Mouse (Mus musculus) forebrain, embryonic 10.5 days (tissue): ENCODE measurements at regions not wholly inside any gene's neighbourhood (a gene's known extent, or its start where the extent isn't known, plus 50 kb on each side); places are given as distances from the start of the nearest gene placed in this dataset.
A peak's percentile ranks its signal among the peaks of the same experiment; 100 is the strongest.
"Not testable (repeated sequence)": the region's sequence is repeated elsewhere in the genome, so short reads cannot be mapped to it uniquely, and the experiment has no call there.

Experiments used
- DNase-seq: peaks from one replicate; pipeline ENCODE4 v3.0.0-alpha.2; 2017; ENCODE audit warnings: low spot score; ENCODE audit errors: extremely low spot score
- H3K27ac ChIP-seq: fragments of 300-500 bp; sonication (generic); 2 replicates; pipeline ENCODE4 v1.5.1; 2016; ENCODE audit warnings: mild to moderate bottlenecking
- H3K27me3 ChIP-seq: fragments of 300-500 bp; sonication (generic); 2 replicates; pipeline ENCODE4 v1.6.1; 2016; ENCODE audit warnings: mild to moderate bottlenecking; ENCODE audit not compliant: poor library complexity, severe bottlenecking
- H3K36me3 ChIP-seq: fragments of 300-500 bp; sonication (generic); replicated peaks from 2 replicates; pipeline ENCODE4 v1.6.1; 2016; ENCODE audit warnings: mild to moderate bottlenecking, moderate library complexity
- H3K4me1 ChIP-seq: fragments of 300-500 bp; sonication (generic); 2 replicates; pipeline ENCODE4 v1.6.1; 2016
- H3K4me3 ChIP-seq: fragments of 300-500 bp; sonication (generic); 2 replicates; pipeline ENCODE4 v1.5.1; 2016; ENCODE audit warnings: mild to moderate bottlenecking, moderate library complexity
- H3K9me3 ChIP-seq: fragments of 300-500 bp; sonication (generic); 2 replicates; pipeline ENCODE4 v1.6.1; 2016; ENCODE audit warnings: mild to moderate bottlenecking, moderate library complexity
- WGBS: fragments of 180-500 bp; shearing (Covaris S2); methylation state at CpG from one replicate; pipeline ENCODE4 v1.1.7; 2016; 5-methylcytosine and 5-hydroxymethylcytosine counted together

DNA sequence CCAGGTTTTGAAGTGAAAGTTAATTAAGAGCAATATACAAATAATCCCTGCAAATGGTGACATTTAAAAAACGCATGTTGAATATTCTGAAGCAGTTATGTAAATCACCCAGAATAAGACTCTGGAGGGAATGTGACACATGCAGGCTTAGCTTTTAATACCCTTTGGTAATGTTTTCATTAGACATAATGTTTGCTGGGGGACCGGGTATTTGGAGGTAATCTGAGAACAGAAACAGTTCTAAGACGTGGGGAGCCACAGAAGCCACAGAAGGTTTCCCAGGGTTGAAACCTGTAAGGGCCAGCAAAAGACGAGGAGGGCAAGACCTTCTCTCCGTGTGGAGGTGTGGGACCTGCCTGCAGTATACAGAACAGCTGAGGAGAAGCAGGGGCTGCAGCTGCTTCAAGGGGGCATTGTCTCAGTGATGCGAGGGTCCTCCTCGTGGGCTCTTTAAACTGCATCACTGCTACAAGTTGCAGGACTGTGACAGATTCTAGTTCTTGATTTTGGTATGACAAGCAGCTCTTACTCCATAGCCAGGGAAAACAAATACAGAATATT, 184.9 kb downstream of the Brms1l start:
- Histone ChIP-seq H3K4me1 (peaks cover 35% of the 10 kb centered on the region), H3K27ac (peak overlapping the region; percentile 67; the same call in 1 of the 2 replicates), H3K36me3 (no peaks in the 10 kb centered on the region), H3K4me3 (no peak overlapping the region), H3K27me3 (peaks cover 22% of the 10 kb centered on the region; the same call in 1 of the 2 replicates), H3K9me3 (no peaks in the 10 kb centered on the region)
- WGBS, result 17% methylated on average over 7 of the region's 7 CpGs
- peak; percentile 29 for DNase-seq

- 10% methylated on average over 1 of the region's 1 CpGs for WGBS
- Histone ChIP-seq H3K4me3 (no peak overlapping the region), H3K4me1 (peaks cover 35% of the 10 kb centered on the region), H3K9me3 (no peaks in the 10 kb centered on the region), H3K36me3 (no peaks in the 10 kb centered on the region), H3K27ac (no peak overlapping the region), H3K27me3 (peaks cover 22% of the 10 kb centered on the region; the same call in 1 of the 2 replicates)
- no peak for DNase-seq
These were observed 184.4 kb downstream of the Brms1l start for GRCm38 (mm10) chr12:56020547-56020946.

GRCm38 (mm10) chr12:56009976-56010375, 173.9 kb downstream of the Brms1l start:
- H3K27ac ChIP-seq, result no peak overlapping the region
- WGBS, result 72% methylated on average over 4 of the region's 4 CpGs
- peaks cover 81% of the 10 kb centered on the region for H3K27me3 ChIP-seq
- no peaks in the 10 kb centered on the region for H3K36me3 ChIP-seq
- H3K9me3 ChIP-seq, result no peaks in the 10 kb centered on the region
- DNase-seq, result no peak
- H3K4me3 ChIP-seq, result no peak overlapping the region
- H3K4me1 ChIP-seq, result peaks cover 13% of the 10 kb centered on the region

DNA sequence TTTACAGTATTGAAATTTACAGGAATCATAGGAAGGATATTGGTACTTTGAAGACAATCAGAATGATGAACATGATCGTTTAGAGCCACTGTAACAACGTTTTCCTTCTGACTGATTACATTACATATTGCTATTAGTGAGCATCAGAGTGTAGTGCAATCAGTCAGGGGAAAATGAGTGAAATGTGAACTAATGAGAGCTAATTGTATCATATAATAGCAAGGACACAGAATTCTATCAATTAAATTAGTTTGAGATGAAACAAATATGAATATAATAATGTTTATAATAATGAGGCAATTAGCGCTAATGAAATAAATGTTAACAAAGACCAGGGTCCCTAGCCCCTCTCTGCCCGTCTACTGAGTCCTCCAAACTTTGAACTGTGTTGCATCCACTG, 169.7 kb downstream of the Brms1l start:
- 72% methylated on average over 4 of the region's 4 CpGs for WGBS
- Histone ChIP-seq H3K27ac (no peak overlapping the region), H3K9me3 (no peaks in the 10 kb centered on the region), H3K4me3 (no peak overlapping the region), H3K4me1 (peaks cover 31% of the 10 kb centered on the region), H3K36me3 (no peaks in the 10 kb centered on the region), H3K27me3 (peaks cover 84% of the 10 kb centered on the region)
- no peak for DNase-seq

DNA sequence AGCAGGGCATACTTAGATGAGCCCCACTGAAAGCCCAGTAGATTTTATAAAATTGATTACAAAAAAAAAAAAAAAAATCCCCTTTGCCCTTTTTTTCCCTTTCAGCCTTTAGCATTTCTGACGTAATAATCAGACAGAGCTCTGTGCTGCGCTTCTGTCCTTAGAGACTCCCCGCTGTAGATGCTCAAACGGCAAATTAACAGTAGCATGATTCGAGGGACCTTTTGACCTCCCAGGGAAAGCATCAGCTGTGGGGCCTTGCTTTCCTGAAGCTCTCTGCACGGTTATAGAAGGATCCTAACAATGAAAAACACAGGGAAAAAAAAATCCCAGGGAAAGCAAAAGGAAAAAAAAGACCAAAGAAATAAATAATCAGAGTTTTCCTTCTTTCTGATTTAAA, 169.2 kb downstream of the Brms1l start:
- H3K27ac ChIP-seq, result no peak overlapping the region
- no peaks in the 10 kb centered on the region for H3K9me3 ChIP-seq
- no peak for DNase-seq
- H3K4me1 ChIP-seq, result peaks cover 31% of the 10 kb centered on the region
- peaks cover 84% of the 10 kb centered on the region for H3K27me3 ChIP-seq
- H3K36me3 ChIP-seq, result no peaks in the 10 kb centered on the region
- WGBS, result 10% methylated on average over 6 of the region's 6 CpGs
- H3K4me3 ChIP-seq, result no peak overlapping the region

DNA sequence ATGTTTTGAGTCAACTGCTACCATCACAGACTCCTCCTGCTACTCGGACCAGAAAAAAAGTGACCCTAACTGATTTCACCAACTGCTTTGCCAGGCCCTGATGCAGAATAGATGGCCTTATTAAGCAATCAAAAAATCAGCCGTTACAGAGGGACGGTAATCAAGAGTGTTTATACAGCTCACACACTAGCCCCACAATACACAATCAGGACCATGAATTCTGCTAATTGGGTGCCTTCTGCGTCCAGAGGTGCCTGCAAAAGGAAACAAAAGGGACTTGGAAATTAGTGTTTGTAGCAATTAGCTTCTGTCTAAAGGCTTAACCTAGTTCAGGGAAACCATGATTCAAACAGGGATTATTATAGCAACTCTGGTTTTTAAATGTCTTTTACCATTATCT, 168.4 kb downstream of the Brms1l start:
- Histone ChIP-seq H3K27ac (no peak overlapping the region), H3K36me3 (no peaks in the 10 kb centered on the region), H3K27me3 (peaks cover 84% of the 10 kb centered on the region), H3K9me3 (no peaks in the 10 kb centered on the region), H3K4me3 (no peak overlapping the region), H3K4me1 (peaks cover 31% of the 10 kb centered on the region)
- DNase-seq, result peak; percentile 27
- 12% methylated on average over 4 of the region's 4 CpGs for WGBS

- no peak for DNase-seq
- Histone ChIP-seq H3K36me3 (no peaks in the 10 kb centered on the region), H3K4me3 (no peak overlapping the region), H3K27me3 (peaks cover 83% of the 10 kb centered on the region), H3K27ac (no peak overlapping the region), H3K9me3 (no peaks in the 10 kb centered on the region), H3K4me1 (peaks cover 31% of the 10 kb centered on the region)
- 82% methylated on average over 8 of the region's 8 CpGs for WGBS
These were observed 167.4 kb downstream of the Brms1l start for GRCm38 (mm10) chr12:56003561-56003960.

DNA sequence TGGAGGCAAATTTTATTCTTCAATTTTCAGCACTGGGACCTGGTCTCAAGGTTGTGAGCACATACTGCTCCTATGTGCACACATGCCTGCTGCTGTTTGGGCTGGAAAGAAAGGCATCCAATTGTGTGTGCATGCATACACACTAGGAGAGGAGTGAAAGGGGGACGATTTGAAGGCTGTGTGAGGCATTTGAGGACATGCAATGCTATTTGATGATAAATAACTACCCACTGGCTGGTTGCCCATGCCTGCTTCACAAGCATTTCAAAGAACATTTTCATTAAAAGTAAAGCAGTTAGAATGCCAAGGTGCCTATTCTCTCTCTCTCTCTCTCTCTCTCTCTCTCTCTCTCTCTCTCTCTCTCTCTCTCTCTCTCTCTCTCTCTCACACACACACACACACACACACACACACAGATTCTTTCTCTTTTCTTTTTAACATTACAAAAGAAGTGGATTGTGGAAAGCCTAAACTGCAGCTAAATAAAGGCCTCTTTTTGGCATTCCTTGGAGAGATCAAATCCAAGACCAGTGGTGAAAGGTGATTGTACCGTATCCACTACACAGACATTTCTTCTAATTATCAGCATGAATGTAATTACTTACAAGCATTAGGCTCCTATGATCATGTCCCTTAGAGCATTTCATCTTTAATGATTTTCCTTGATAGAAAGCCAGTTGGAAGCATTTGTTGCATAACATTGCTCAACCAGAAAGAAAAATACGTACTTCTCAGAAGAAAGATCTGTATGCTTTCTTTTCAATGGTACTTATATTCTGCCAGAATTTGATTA, 160.7 kb downstream of the Brms1l start:
- no peaks in the 10 kb centered on the region for H3K9me3 ChIP-seq
- H3K27ac ChIP-seq, result no peak overlapping the region
- no peak overlapping the region for H3K4me3 ChIP-seq
- no peaks in the 10 kb centered on the region for H3K4me1 ChIP-seq
- peaks cover 62% of the 10 kb centered on the region for H3K27me3 ChIP-seq
- no peaks in the 10 kb centered on the region for H3K36me3 ChIP-seq
- 76% methylated on average over 3 of the region's 3 CpGs for WGBS
- DNase-seq, result no peak

GRCm38 (mm10) chr12:55983565-55984351, 147.6 kb downstream of the Brms1l start:
- Histone ChIP-seq H3K27ac (no peak overlapping the region), H3K4me1 (peaks cover 20% of the 10 kb centered on the region), H3K27me3 (peaks cover 58% of the 10 kb centered on the region), H3K36me3 (no peaks in the 10 kb centered on the region), H3K4me3 (no peak overlapping the region), H3K9me3 (no peaks in the 10 kb centered on the region)
- no peak for DNase-seq
- WGBS, result 57% methylated on average over 11 of the region's 11 CpGs

- no peaks in the 10 kb centered on the region for H3K9me3 ChIP-seq
- no peak overlapping the region for H3K4me3 ChIP-seq
- H3K27me3 ChIP-seq, result peaks cover 52% of the 10 kb centered on the region
- H3K4me1 ChIP-seq, result peaks cover 20% of the 10 kb centered on the region
- H3K36me3 ChIP-seq, result no peaks in the 10 kb centered on the region
- H3K27ac ChIP-seq, result no peak overlapping the region
- WGBS, result 67% methylated on average over 3 of the region's 3 CpGs
- DNase-seq, result no peak
These were observed 147.0 kb downstream of the Brms1l start for GRCm38 (mm10) chr12:55983128-55983527.

GRCm38 (mm10) chr12:55974262-55974661, 138.1 kb downstream of the Brms1l start:
- Histone ChIP-seq H3K36me3 (no peaks in the 10 kb centered on the region), H3K27me3 (no peaks in the 10 kb centered on the region), H3K4me3 (no peak overlapping the region), H3K27ac (no peak overlapping the region), H3K4me1 (no peaks in the 10 kb centered on the region), H3K9me3 (no peaks in the 10 kb centered on the region)
- WGBS, result 90% methylated on average over 3 of the region's 3 CpGs
- DNase-seq, result no peak

- not testable (repeated sequence) for DNase-seq, H3K27ac ChIP-seq, H3K36me3 ChIP-seq, H3K4me3 ChIP-seq, H3K9me3 ChIP-seq, H3K4me1 ChIP-seq, H3K27me3 ChIP-seq
- WGBS, result 94% methylated on average over 3 of the region's 3 CpGs
These were observed 123.2 kb downstream of the Brms1l start for GRCm38 (mm10) chr12:55959319-55959718.

- no peaks in the 10 kb centered on the region for H3K4me1 ChIP-seq
- 94% methylated on average over 6 of the region's 6 CpGs for WGBS
- no peak for DNase-seq
- no peaks in the 10 kb centered on the region for H3K9me3 ChIP-seq
- no peak overlapping the region for H3K27ac ChIP-seq
- H3K4me3 ChIP-seq, result no peak overlapping the region
- peaks cover 19% of the 10 kb centered on the region for H3K27me3 ChIP-seq
- H3K36me3 ChIP-seq, result no peaks in the 10 kb centered on the region
These were observed 104.4 kb downstream of the Brms1l start for GRCm38 (mm10) chr12:55940566-55940965.
